Mouse (Mus musculus) ES-E14 (cell line): Measurements from ENCODE around the gene Pitpnm2.

Source experiments
- ZC3H11A ChIP-seq: IDR thresholded peaks from 2 replicates; pipeline ENCODE4 v1.6.1; 2012; ENCODE audit warnings: low read depth, mild to moderate bottlenecking, inconsistent platforms, low read length, borderline replicate concordance
- ZNF384 ChIP-seq: IDR thresholded peaks from 2 replicates; pipeline ENCODE4 v1.6.1; 2012; ENCODE audit warnings: low read depth, low read length, inconsistent platforms

GRCm38 (mm10) chr5:124083850-124084587 lies 165.5 kb downstream of the Pitpnm2 start:
- no peak for TF ChIP-seq ZC3H11A
- no peak for TF ChIP-seq ZNF384
